Mouse (Mus musculus) CD4-positive, CD25-positive, alpha-beta regulatory T cell, adult 4 months (primary cell): ENCODE results near the gene Usp34. TPM values are rescaled to one million over a fixed set of nuclear protein-coding genes. Genes with fewer than 3 reads are reported as not detected.
"Not testable (repeated sequence)": the region's sequence is repeated elsewhere in the genome, so short reads cannot be mapped to it uniquely, and the experiment has no call there.

ENCODE experiments used
- ATAC-seq: one replicate; pipeline ENCODE4 v1.8.0; 2017
- polyA plus RNA-seq, 2 experiments: library from polyadenylated mRNA; unstranded; fragments of 100-300 nt; shearing (Covaris generic); gene quantifications; one replicate each; pipeline ENCODE4 v1.2.1; 2017

Usp34 gene
- 10 to 100 TPM; 40.1 to 56.0 TPM for polyA plus RNA-seq

DNA sequence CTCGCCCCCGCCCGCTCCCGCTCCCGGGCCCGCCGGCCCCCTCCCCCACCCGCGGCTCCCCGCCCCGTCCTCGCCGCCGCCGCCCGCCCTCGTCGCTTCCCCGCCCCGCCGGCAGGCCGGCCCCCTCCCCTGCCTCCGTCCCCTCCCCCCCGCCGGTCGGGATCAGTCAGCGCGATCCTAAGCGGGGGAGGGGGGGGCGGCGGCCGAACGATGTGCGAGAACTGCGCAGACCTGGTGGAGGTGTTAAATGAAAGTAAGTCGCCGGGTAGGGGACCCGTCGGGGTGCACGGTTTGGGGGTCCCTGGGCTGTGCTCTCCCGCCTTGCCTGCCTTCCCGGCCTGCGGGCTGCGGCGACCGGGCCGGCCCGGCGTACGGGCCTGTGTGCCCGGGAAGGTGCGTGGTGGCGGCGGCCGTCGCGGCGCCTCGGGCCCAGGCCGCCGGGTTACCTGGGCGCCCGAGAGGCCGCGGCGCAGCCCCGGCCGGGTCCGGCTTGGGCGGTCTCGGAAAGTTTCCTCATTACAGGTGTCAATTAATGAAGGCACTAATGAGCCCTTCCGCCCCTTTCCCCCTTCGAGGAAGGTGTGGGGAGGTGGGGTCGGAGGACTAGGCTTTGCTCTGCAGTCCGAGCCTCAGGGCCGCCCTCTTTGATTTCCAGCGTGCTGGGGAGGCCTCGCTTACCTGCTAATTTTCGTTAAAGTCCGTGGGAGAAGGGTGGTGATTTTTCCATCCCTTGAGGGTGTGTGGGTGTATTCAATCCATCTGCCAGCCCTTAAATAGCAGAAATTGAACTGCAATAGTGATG, at the start of gene Usp34:
Gene Usp34 (plus strand): TSS at position 132 of the 802 bp plus-strand sequence.
- ATAC-seq: peak; percentile 17

GRCm38 (mm10) chr11:23259073-23259472, 47.6 kb upstream of the Usp34 start:
- ATAC-seq: no peak

- no peak for ATAC-seq
Measured at GRCm38 (mm10) chr11:23259481-23259880, 47.2 kb upstream of the Usp34 start.

DNA sequence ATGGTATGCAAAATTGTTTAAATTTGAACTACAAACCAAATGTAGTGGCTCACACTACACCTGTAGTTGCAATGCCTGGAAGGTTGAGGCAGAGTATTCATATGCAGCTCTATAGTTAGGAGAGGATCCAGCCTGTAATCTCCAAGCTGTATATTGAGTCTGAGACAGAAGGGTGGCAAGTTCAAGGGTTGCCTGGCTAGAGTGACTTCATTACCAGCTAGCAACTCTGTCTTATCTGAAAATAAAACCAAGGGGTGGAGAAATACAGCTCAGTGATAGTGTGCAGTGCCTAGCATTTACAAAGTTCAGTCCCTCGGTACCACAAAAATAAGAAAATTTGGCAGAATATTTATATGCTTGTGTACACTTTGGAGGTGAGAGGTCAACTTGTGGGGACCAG, 46.5 kb upstream of the Usp34 start:
- no peak for ATAC-seq

GRCm38 (mm10) chr11:23261490-23261889, 45.2 kb upstream of the Usp34 start:
- no peak for ATAC-seq

GRCm38 (mm10) chr11:23264949-23265348, 41.7 kb upstream of the Usp34 start:
- no peak for ATAC-seq

GRCm38 (mm10) chr11:23271770-23272724, 34.6 kb upstream of the Usp34 start:
- ATAC-seq: peak; percentile 93

- no peak for ATAC-seq
Measured at GRCm38 (mm10) chr11:23275780-23276179, 30.9 kb upstream of the Usp34 start.

DNA sequence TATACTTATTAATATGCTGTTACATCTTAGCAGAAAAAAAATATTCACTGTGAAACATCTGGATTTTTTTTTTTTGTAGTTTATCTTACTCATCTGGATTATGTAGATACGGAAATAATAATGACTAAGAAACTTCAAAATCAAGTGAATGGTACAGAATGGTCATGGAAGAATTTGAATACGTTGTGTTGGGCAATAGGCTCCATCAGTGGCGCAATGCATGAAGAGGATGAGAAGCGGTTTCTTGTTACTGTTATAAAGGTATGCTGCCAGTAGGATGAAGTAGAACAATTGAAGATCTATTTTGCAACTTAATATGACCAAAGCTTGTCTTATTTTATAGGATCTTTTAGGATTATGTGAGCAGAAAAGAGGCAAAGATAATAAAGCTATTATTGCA, 22.2 kb upstream of the Usp34 start:
- ATAC-seq: no peak

DNA sequence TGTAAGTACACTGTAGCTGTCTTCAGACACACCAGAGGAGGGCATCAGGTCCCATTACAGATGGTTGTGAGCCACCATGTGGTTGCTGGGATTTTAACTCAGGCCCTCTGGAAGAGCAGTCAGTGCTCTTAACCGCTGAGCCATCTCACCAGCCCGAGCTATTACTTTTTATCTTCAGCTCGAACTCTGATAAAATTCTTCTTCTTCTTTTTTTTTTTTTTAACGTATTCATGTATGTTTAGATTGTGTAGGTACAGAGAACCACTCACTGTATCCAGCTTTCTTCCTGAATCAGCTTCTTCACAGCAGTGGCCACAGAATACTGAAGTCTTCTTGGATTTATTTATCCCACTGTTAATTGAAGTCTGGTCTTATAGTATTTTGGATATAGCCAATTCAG, 17.8 kb upstream of the Usp34 start:
- ATAC-seq: not testable (repeated sequence)

DNA sequence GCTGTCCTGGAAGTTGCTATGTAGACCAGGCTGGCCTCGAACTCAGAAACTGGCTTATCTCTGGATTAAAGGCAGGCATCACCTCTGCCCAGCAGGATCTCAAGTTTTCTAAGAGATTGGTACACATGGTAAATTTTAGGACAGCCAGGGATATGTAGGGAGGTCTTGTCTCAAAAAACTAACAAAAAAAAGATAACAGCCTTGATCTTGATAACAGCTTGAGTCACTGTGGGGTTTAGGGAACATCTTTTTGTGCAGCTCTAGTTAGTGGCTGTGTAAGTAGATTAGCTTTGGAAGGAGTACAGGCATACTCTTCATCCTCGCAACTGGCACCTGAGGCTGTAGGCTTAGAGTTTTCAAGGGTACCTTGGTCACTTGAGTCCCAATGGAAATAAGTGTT, 9.3 kb upstream of the Usp34 start:
- no peak for ATAC-seq

DNA sequence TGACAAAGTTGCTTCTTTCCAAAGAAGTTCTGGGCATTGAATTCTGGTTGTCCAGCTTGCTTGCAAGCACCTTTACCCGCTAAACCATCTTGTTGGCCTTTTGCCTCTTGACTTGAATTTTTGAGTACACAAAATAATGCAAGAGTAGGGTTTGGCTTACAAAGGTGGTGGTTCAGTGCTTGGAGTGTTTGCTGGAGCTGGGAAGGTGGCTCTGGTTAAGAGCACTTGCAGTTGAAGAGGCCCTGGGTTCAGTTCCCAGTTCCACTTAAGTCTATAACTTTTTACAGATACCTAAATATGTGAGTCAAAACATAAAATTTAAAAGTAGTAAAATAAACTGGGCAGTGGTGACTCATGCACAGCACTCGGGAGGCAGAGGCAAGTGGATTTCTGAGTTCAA, 8.4 kb upstream of the Usp34 start:
- no peak for ATAC-seq

GRCm38 (mm10) chr11:23299910-23300309, 6.8 kb upstream of the Usp34 start:
- ATAC-seq: no peak

GRCm38 (mm10) chr11:23303126-23303525, 3.6 kb upstream of the Usp34 start:
- ATAC-seq: no peak

DNA sequence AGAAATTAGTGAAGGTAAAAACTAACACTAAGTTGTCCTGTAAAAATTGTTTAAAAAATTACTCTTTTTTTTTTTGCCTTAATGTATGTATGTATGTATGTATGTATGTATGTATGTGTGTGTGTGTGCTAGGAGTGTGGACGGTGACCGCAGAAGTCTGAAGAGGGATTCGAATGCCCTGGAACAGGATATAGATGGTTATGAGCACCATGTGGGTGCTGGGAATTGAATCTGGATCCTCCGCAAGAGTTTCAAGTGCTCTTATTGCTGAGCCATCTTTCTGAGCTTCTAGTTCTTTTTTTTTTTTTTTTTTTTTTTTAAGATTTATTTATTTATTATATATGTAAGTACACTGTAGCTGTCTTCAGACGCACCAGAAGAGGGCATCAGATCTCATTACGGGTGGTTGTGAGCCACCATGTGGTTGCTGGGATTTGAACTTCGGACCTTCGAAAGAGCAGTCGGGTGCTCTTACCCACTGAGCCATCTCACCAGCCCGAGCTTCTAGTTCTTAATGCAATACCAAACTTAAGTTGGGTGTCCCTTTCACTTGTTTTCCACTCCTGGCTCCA, 1.5 kb upstream of the Usp34 start:
- ATAC-seq: not testable (repeated sequence)

DNA sequence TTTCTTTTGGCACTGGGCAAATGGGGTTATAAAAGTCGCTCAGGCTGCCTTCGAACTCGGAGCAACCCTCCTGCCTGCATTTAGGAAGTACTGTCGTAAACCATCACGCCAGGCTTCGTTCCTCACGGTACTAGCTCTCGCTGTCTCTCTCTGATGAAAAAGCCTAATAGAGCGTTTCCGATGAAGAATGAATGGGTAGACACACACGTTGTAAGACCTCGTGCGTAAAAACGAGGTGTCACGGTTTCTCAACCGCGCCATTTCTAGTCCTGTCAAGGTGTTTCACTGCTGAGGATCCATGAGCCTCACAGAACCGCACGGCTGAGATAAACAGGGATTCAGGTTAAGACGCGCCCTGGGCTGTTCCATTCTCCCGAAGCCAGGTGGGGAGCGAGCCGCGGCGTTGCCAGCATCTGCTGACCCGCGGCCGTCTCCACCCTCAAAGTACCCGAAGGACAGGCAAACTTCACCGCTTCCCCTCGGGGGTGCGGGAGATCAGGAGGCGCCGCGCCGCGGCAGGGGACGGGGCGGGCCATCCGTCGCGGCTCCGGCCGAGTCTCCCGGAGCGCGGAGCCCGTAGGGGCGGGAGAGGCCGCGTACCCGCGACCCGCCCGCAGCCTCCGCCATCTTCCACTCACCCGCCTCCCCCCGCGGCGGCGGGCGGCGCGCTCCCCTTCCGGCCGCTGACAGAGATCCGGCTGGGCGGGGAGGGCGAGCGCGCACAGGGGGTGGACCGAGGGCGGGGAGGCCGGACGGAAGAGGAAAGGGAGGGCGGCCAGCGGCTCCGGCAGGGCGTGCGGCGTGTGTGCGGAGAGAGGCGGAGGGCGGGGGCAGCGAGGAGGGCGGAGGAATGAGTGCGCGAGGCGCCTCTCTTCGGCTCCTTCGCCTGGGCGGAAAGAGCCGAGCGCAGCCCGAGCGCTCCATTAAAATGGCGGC, 754 bp upstream of the Usp34 start:
- ATAC-seq: peak; percentile 87

- no peak for ATAC-seq
Measured at GRCm38 (mm10) chr11:23307566-23307920, 848 bp downstream of the Usp34 start.

DNA sequence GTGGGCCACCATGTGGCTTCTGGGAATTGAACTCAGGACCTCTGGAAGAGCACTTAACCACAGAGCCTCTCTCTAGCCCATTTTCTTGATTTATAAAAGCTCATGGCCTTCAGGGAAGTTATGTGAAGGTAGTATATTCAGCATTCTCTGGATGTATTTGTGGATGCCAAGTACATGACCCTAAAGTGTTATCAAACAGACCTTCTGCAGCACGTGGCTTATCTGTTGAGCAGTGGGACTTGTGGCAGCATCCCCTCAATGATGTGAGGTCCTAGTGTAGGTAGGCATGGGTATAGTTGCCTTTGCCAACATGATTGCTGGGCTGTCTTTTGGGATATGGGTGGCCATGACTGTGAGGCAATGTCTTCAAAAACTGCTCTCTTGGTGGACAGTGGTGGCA, 6.8 kb downstream of the Usp34 start:
- no peak for ATAC-seq

- ATAC-seq: no peak
Measured at GRCm38 (mm10) chr11:23329413-23329812, 22.7 kb downstream of the Usp34 start.

GRCm38 (mm10) chr11:23332136-23332535, 25.4 kb downstream of the Usp34 start:
- ATAC-seq: no peak

DNA sequence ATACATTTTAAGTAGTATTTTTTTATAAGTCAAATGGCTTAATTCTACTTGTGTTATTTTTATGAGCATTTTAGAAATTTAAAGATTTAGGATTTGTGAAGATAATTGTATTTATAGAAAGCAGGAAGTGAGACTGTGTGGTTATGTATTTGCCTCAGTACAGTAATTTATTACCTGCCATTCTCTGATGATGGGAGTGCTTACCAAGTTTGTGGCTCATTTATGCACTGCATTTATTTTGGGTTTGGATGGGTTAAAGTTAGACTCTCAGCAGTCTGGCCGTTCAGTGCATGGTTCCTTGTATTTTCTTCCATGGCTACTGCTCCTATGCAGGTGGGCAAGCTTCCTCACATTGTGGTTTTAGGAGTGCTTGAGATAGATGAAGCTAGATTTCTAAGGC, 28.5 kb downstream of the Usp34 start:
- no peak for ATAC-seq

- ATAC-seq: not testable (repeated sequence)
Measured at GRCm38 (mm10) chr11:23357226-23357625, 50.5 kb downstream of the Usp34 start.
